Comparison of ENCODE assay signal across 9 mouse cellular contexts in the genomic region with DNA sequence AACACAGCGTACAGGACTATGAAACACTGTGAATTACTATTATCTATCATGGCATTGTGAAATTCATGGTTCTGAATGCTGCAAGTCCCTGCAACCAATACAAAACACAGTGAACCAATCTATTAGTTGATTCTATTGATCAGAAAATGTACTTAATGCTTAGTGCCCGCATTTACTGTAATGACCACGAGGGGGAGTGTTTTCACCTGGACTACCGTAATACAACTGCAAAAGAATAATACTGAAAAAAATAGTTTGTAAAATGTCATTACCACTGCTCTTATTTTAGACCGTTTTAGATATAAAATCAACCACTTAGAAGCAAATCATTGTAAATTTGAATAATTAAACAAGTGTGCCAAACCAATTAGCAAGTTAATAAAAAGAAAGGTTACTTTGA.
DNase-seq lines count a peak whose midpoint lies in the region; ATAC-seq and TF ChIP-seq lines count a peak whose summit lies in the region.
"Had no signal": no experiment of that assay in that cellular context is flagged by ENCODE, and none has a peak within 500 bp of the region (broad histone marks: within the 10 kb centered on the region; RNA-seq: fewer than 3 reads in every experiment).

No protein-coding gene starts in this region.

- H3K79me2 ChIP-seq in heart, adult 2 months (replicated peaks; ENCODE audit: control insufficient read depth, insufficient read depth, low read length) = no peaks in the 10 kb centered on the region; the same call in 1 of the 2 replicates

- peaks cover 3% of the 10 kb centered on the region; the same call in 1 of the 2 replicates for H3K36me3 ChIP-seq in heart, adult 2 months (ENCODE audit: control insufficient read depth, insufficient read depth, low read length)
- H3K36me3 ChIP-seq in heart, embryonic 11.5 days (ENCODE audit: control insufficient read depth, insufficient read depth, low read length) = no peaks in the 10 kb centered on the region
- H3K36me3 ChIP-seq in thymus, adult 2 months (ENCODE audit: control insufficient read depth, insufficient read depth, low read length) = no peaks in the 10 kb centered on the region
- H3K36me3 ChIP-seq in neural tube, embryonic 15.5 days = no peaks in the 10 kb centered on the region
- H3K36me3 ChIP-seq: neural tube, embryonic 12.5 days had no signal

- intact Hi-C loops in heart, adult 2 months (cut with DNase I) = loop anchor here (1.0 kb wide), 2 partner anchors 92 to 137 kb away; a partner anchor contains a TSS

- H3K27me3 ChIP-seq in heart, adult 2 months (ENCODE audit: control insufficient read depth, insufficient read depth, low read length) = no peaks in the 10 kb centered on the region
- no peaks in the 10 kb centered on the region for H3K27me3 ChIP-seq in heart, embryonic 11.5 days (ENCODE audit: control insufficient read depth, insufficient read depth, low read length)
- no peaks in the 10 kb centered on the region for H3K27me3 ChIP-seq in thymus, adult 2 months (ENCODE audit: control insufficient read depth, insufficient read depth, low read length)
- H3K27me3 ChIP-seq in neural tube, embryonic 15.5 days (replicated peaks) = no peaks in the 10 kb centered on the region
- H3K27me3 ChIP-seq: neural tube, embryonic 12.5 days had no signal

- H3K4me2 ChIP-seq in heart, embryonic 11.5 days = no peak overlapping the region
- H3K4me2 ChIP-seq in neural tube, embryonic 15.5 days = no peak overlapping the region
- H3K4me2 ChIP-seq: neural tube, embryonic 12.5 days had no signal

- no peaks in the 10 kb centered on the region for H3K9me3 ChIP-seq in heart, embryonic 11.5 days (replicated peaks; ENCODE audit: control insufficient read depth, low read length)
- H3K9me3 ChIP-seq in neural tube, embryonic 15.5 days (replicated peaks) = no peaks in the 10 kb centered on the region
- H3K9me3 ChIP-seq: neural tube, embryonic 12.5 days had no signal

- TF ChIP-seq POLR2A in heart, adult 2 months (IDR thresholded peaks at IDR 0.05; ENCODE audit: insufficient read depth, low read depth, low read length) = no peak
- no peak for TF ChIP-seq POLR2A in thymus, adult 2 months (IDR thresholded peaks at IDR 0.05; ENCODE audit: control insufficient read depth, extremely low read depth, insufficient read depth, low read length, poor library complexity)

- TF ChIP-seq EP300 in heart, adult 2 months (IDR thresholded peaks at IDR 0.05; ENCODE audit: insufficient read depth, low read depth, low read length) = no peak

- TF ChIP-seq CTCF in heart, adult 2 months (IDR thresholded peaks at IDR 0.05) = peak; percentile 95
- no peak for TF ChIP-seq CTCF in thymus, adult 2 months (IDR thresholded peaks at IDR 0.05; ENCODE audit: borderline replicate concordance, control insufficient read depth, extremely low read depth, insufficient read depth, low read length, poor library complexity)

- H3K4me1 ChIP-seq in heart, adult 2 months (ENCODE audit: control insufficient read depth, insufficient read depth, low read length) = 0 out of 2 replicates have a peak, but pooled peaks cover 1% of the 10 kb centered on the region
- peaks cover 11% of the 10 kb centered on the region; the same call in 1 of the 2 replicates for H3K4me1 ChIP-seq in heart, embryonic 11.5 days (ENCODE audit: control insufficient read depth, insufficient read depth, low read length)
- no peaks in the 10 kb centered on the region for H3K4me1 ChIP-seq in thymus, adult 2 months (replicated peaks; ENCODE audit: control insufficient read depth, insufficient read depth, low read length)
- peaks cover 5% of the 10 kb centered on the region; the same call in 1 of the 2 replicates for H3K4me1 ChIP-seq in neural tube, embryonic 15.5 days

- H3K27ac ChIP-seq in heart, adult 2 months = peak overlapping the region; percentile 75
- no peak overlapping the region for H3K27ac ChIP-seq in heart, embryonic 11.5 days (ENCODE audit: low read depth, low read length)
- no peak overlapping the region for H3K27ac ChIP-seq in thymus, adult 2 months (ENCODE audit: control insufficient read depth, insufficient read depth, low read length)
- no peak overlapping the region for H3K27ac ChIP-seq in neural tube, embryonic 15.5 days (replicated peaks)
- H3K27ac ChIP-seq: neural tube, embryonic 12.5 days had no signal

- no peak overlapping the region for H3K9ac ChIP-seq in heart, adult 2 months (ENCODE audit: low read depth, low read length)
- H3K9ac ChIP-seq in heart, embryonic 11.5 days (ENCODE audit: low read depth, low read length) = no peak overlapping the region
- no peak overlapping the region for H3K9ac ChIP-seq in neural tube, embryonic 15.5 days (replicated peaks)
- H3K9ac ChIP-seq: neural tube, embryonic 12.5 days had no signal

- 19% methylated on average over 5 of the region's 5 CpGs for whole genome bisulfite sequencing in heart, adult 2 months
- 24% methylated on average over 5 of the region's 5 CpGs for WGBS in heart, embryonic 11.5 days (ENCODE audit: insufficient replicate concordance)
- WGBS in thymus, adult 2 months = 26% methylated on average over 5 of the region's 5 CpGs
- 34% methylated on average over 5 of the region's 5 CpGs for WGBS in neural tube, embryonic 15.5 days

- no peak for ATAC-seq in heart, embryonic 11.5 days (replicated peaks; ENCODE audit: insufficient number of reproducible peaks, low FRiP score, low TSS enrichment)
- no peak for ATAC-seq in neural tube, embryonic 15.5 days (ENCODE audit: low FRiP score)

- DNase-seq in heart, adult 2 months = no peak
- peak; percentile 30 for DNase-seq in thymus, postnatal 4 days
- no peak for DNase-seq in thymus, adult 2 months
- peak; percentile 76 for DNase-seq in cerebellum, adult 9-10 months
- DNase-seq in layer of hippocampus, adult 9-10 months (ENCODE audit: low spot score) = peak; percentile 60
- no peak for DNase-seq in thymus, postnatal 0 days (ENCODE audit: low spot score)

- no peak overlapping the region for H3K4me3 ChIP-seq in heart, adult 2 months
- no peak overlapping the region for H3K4me3 ChIP-seq in heart, embryonic 11.5 days (ENCODE audit: low read depth, low read length)
- H3K4me3 ChIP-seq in thymus, adult 2 months (ENCODE audit: control insufficient read depth, insufficient read depth, low read length) = no peak overlapping the region
- H3K4me3 ChIP-seq in neural tube, embryonic 15.5 days (replicated peaks) = no peak overlapping the region
- H3K4me3 ChIP-seq: neural tube, embryonic 12.5 days had no signal

Comparison
In these comparisons a context has a peak if more than half of its experiments do, and no peak if none do; other contexts are left out.
1. DNase-seq: peak in thymus, postnatal 4 days (single experiment), cerebellum, adult 9-10 months (single experiment) and layer of hippocampus, adult 9-10 months (single experiment); none in heart, adult 2 months (0 of 2), thymus, adult 2 months (single experiment) and thymus, postnatal 0 days (single experiment).